Mouse (Mus musculus) G1E (cell line): ENCODE measurements around the gene Myo1h. TPM values are rescaled to one million over a fixed set of nuclear protein-coding genes. Genes with fewer than 3 reads are reported as not detected.

ENCODE experiments used
- ATAC-seq: 2 replicates; pipeline ENCODE4 v1.8.0; 2016; ENCODE audit warnings: mild to moderate bottlenecking; ENCODE audit not compliant: insufficient number of reproducible peaks, poor library complexity, low FRiP score, severe bottlenecking; ENCODE audit errors: extremely low read depth
- DNase-seq: peaks from one replicate; pipeline ENCODE4 v3.0.0; 2012; ENCODE audit warnings: low spot score
- H3K27me3 ChIP-seq: 2 replicates; pipeline ENCODE4 v1.6.1; 2012; ENCODE audit warnings: mild to moderate bottlenecking, low read length, inconsistent platforms; ENCODE audit not compliant: insufficient read depth
- H3K36me3 ChIP-seq: replicated peaks from 2 replicates; pipeline ENCODE3; 2012; ENCODE audit warnings: mild to moderate bottlenecking, inconsistent platforms
- H3K4me1 ChIP-seq: 2 replicates; pipeline ENCODE4 v1.6.1; 2012; ENCODE audit warnings: low read depth, low read length, inconsistent platforms, mixed read lengths; ENCODE audit not compliant: insufficient read depth
- H3K4me3 ChIP-seq: 2 replicates; pipeline ENCODE4 v1.5.1; 2012; ENCODE audit warnings: low read depth, mild to moderate bottlenecking, inconsistent platforms, low read length, moderate library complexity, mixed read lengths
- H3K9me3 ChIP-seq: replicated peaks from 2 replicates; pipeline ENCODE4 v1.6.1; 2012; ENCODE audit warnings: inconsistent platforms
- CTCF ChIP-seq: IDR thresholded peaks from 2 replicates; pipeline ENCODE4 v1.5.1; 2012; ENCODE audit warnings: low read depth, low read length, inconsistent platforms, mixed read lengths
- GATA1 ChIP-seq: IDR thresholded peaks from 2 replicates; pipeline ENCODE4 v1.6.1; 2012; ENCODE audit warnings: borderline replicate concordance, low read length, inconsistent platforms, mixed read lengths
- GATA2 ChIP-seq: IDR thresholded peaks from 2 replicates; pipeline ENCODE4 v1.6.1; 2012; ENCODE audit warnings: low read depth, low read length, inconsistent platforms, borderline replicate concordance
- POLR2AphosphoS5 ChIP-seq: IDR thresholded peaks from 2 replicates; pipeline ENCODE4 v1.6.1; 2012; ENCODE audit warnings: low read depth, low read length, inconsistent platforms; ENCODE audit not compliant: insufficient replicate concordance
- TAL1 ChIP-seq: conservative IDR thresholded peaks from 2 replicates; pipeline ENCODE4 v1.6.1; 2012; ENCODE audit warnings: low read depth, low read length, inconsistent platforms, mixed read lengths
- polyA plus RNA-seq: library from polyadenylated mRNA; stranded (reverse); fragments of >175 nt; gene quantifications from 2 replicates; pipeline ENCODE4 v1.2.3, GENCODE M21; 2012
- total RNA-seq, 2 experiments: library from RNA; stranded (forward) in 1 of 2; stranded (reverse) in 1 of 2; fragments of 200-1000 nt in 1 of 2; fragments of >200 nt in 1 of 2; fragmentation: Nextera tagmentation in 1 of 2; gene quantifications; 2 replicates each; pipeline ENCODE4 v1.2.3; 2014 to 2017

The Myo1h gene
- total and polyA plus RNA-seq, 3 experiments = 0.66 TPM; not detected in 2

DNA sequence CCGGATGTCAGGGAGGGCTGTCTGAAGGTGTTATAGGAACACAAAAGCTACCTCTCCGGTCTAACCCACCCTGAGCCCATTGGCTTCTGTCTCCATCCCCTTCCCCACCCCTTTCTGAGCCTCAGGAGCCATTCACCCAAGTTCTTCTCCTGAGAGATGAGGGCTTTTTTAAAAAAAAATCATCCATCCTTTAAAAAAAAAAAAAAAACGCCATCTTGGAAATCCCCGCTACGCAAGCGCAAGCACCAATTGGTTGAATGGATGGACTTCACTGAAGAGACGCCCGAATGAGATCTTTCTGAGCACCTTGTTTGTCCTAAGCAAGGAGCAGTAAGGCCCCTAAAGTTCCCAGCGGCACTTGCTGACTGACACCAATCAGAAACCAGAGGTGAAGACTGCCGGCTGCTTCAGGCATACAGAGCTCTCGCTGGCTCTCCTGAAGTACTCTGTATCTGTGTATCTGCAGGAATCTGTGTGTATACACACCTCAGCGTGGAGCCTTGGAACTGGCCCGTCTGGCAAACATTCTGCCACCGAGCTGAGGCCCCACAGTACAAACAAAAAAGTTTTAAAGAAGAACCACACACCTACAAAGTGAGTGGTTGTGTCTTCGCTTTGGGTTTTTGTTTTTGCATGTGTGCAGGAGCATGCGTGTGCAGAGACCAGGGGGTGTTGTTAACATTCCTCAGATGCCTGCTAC lies 1.9 kb upstream of the Myo1h start:
- no peak for ATAC-seq
- Histone ChIP-seq H3K9me3 (no peaks in the 10 kb centered on the region), H3K36me3 (no peaks in the 10 kb centered on the region), H3K27me3 (peaks cover 5% of the 10 kb centered on the region; the same call in 1 of the 2 replicates), H3K4me3 (no peak overlapping the region), H3K4me1 (no peaks in the 10 kb centered on the region)
- no peak for TF ChIP-seq GATA2
- no peak for TF ChIP-seq POLR2AphosphoS5
- TF ChIP-seq CTCF = no peak
- TF ChIP-seq TAL1 = no peak
- TF ChIP-seq GATA1 = no peak
- no peak for DNase-seq

DNA sequence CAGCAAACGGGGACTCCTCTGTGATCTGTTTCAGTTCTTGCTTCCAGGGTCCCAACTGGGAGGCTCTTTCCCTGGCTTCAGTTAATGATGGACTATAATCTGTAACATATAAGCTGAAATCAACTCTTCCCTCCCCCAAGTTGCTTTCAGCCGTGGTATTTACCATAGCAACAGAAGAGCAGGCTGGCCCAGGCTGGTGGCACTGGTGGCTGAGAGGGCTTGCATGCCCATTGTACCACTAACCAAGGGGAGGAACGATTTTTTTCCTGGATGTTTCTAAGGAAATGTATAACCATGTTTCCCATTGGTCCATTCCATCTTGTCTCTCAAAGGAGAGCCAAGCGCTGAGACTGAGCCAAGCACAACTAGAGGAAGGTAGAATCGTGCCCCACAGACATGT lies 570 bp upstream of the Myo1h start:
- Histone ChIP-seq H3K4me1 (no peaks in the 10 kb centered on the region), H3K36me3 (no peaks in the 10 kb centered on the region), H3K27me3 (peaks cover 5% of the 10 kb centered on the region; the same call in 1 of the 2 replicates), H3K4me3 (no peak overlapping the region), H3K9me3 (no peaks in the 10 kb centered on the region)
- no peak for TF ChIP-seq GATA1
- no peak for TF ChIP-seq CTCF
- TF ChIP-seq GATA2 = no peak
- TF ChIP-seq TAL1 = no peak
- TF ChIP-seq POLR2AphosphoS5 = no peak
- ATAC-seq = no peak
- no peak for DNase-seq

DNA sequence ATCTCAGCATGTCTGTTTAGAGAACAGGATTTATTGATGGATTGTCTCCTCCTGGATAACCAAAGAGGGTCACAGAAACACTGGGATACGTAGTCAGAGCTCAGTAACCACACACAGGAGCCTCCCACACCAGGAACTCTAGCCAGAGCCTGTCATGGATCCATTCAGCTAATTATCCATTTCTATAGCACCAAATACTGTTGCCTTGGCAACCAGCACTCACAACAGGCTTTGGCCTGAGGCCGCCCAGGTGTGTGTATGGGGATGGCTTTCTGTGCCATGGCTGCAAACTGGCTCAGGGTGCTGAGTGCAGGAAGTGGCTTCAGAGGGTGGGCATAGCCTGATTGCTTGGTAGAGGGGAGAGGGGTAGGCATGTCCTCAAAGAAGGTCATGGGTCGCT lies 1.0 kb downstream of the Myo1h start:
- H3K27me3 ChIP-seq = peaks cover 9% of the 10 kb centered on the region; the same call in 1 of the 2 replicates
- H3K4me1 ChIP-seq = no peaks in the 10 kb centered on the region
- DNase-seq = no peak

DNA sequence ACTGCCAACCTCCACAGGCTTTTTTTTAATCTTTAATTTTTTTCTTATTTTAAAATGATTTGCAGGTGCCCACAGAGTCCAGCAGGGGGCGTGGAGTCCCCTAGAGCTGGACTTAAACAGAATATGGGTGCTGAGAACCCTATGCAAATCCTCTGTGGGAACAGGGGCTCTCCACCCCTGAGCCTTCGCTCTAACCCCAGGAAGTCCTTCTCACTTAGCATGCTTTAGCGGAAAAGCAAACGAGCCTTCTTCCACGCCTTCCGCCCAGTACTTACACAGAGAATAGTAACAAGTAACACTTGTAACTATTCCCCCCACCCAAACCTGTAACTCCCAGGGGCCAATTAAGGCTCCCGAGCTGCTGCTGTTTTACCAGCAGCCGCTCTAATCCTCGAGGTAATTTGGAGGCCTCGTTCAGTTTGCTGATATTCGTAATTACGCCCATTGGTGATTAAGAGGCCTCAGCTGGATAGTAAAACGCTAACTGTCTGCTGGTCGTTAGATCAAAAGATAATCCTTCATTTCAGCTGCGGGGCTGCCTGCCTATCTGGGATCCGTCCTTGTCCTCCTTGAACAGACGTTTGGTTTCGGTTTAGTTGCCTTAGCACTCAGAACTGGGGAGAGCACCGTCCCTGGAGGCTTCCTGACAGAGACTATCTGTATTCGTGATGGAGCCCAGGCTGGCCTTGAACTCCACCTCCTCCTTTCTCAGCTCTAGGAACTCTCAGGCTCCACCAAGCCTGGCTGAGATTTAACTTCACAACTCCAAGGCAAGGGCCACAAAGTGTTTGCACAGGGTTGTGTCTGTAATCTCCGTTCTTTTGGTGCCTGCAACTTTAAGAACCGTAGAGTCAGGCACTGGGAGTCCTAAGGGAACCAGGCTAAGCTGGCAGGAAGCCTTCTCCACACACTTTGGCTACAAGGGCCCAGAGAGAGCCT lies 8.0 kb downstream of the Myo1h start:
- ATAC-seq (no peak), DNase-seq (no peak)
- Histone ChIP-seq H3K36me3 (no peaks in the 10 kb centered on the region), H3K27me3 (peaks cover 4% of the 10 kb centered on the region; the same call in 1 of the 2 replicates), H3K9me3 (no peaks in the 10 kb centered on the region), H3K4me1 (0 out of 2 replicates have a peak, but pooled peaks cover 3% of the 10 kb centered on the region), H3K4me3 (no peak overlapping the region)
- TF ChIP-seq POLR2AphosphoS5 = no peak
- TF ChIP-seq TAL1 = no peak
- no peak for TF ChIP-seq GATA1
- no peak for TF ChIP-seq GATA2
- TF ChIP-seq CTCF = no peak

More for the DNA sequence above, 1.0 kb downstream of the Myo1h start:
- Histone ChIP-seq H3K36me3 (no peaks in the 10 kb centered on the region), H3K9me3 (no peaks in the 10 kb centered on the region), H3K4me3 (no peak overlapping the region)
- TF ChIP-seq CTCF = no peak
- no peak for TF ChIP-seq GATA2
- no peak for TF ChIP-seq POLR2AphosphoS5
- TF ChIP-seq TAL1 = no peak
- TF ChIP-seq GATA1 = no peak
- ATAC-seq = no peak

DNA sequence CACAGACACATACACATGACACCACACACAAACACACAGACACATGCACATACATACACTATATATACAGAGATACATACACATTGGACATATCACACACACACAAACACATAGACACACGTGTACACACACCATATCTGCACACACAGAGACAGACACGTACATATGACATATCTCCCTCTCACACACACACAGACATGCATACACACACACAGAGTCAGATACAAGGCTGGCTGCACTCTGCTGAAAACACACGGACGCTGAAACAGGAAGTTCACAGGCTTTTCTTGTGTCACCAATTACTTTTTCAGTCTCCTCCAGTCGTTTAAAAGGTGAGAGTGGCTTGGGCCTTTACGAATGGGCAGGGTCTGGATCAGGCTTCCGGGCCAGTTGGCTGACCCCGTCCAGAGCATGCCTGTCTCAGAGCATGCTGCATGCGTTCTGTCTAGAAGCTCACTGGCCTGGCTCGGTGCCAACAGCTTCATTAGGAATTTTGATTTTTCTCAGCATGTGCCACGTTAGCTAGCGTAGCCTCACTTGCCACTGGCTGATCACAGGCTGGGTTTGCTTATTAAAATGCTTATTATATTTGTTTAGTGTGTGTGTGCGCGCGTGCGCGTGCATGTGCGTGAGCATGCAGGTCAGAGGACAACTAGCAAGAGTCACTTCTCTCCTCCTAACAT lies 9.4 kb downstream of the Myo1h start:
- Histone ChIP-seq H3K4me3 (no peak overlapping the region), H3K27me3 (peaks cover 7% of the 10 kb centered on the region), H3K9me3 (no peaks in the 10 kb centered on the region), H3K36me3 (no peaks in the 10 kb centered on the region), H3K4me1 (0 out of 2 replicates have a peak, but pooled peaks cover 3% of the 10 kb centered on the region)
- DNase-seq (no peak), ATAC-seq (no peak)
- TF ChIP-seq GATA1 (no peak), GATA2 (no peak)

DNA sequence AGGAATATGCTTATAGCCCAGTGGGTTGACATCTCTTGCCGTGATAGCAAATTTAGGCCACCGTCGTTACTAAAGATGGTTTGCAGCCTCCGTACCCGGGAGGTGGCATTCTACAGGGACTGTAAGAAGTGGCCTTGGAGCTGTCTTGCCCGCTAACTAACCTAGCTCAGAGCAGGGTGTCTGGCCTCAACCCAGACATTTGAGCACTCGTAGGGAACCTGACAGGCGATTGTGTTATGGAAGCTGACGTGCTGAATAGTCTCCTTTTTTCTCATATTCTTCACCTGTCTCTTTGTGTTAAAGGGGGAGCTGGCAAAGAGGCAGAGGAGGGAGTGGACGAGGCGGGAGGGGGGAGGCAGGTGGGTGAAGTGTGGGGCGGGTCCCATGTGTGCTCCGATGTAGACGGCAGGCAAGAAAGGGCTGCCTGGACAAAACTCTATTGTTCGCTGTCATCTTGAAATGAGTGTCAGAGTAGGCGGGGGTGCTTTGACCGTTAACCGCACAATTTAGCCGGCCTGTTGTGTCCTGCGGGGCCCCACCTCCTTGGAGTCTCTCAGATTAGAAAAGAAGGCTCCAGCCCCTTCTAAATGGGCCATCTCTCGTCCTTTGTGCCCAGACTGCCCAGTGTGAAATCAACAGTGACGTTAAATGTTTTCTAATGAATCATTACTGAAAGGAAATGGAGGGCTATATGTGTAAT lies 10.3 kb downstream of the Myo1h start:
- Histone ChIP-seq H3K9me3 (no peaks in the 10 kb centered on the region), H3K27me3 (peaks cover 6% of the 10 kb centered on the region), H3K36me3 (no peaks in the 10 kb centered on the region), H3K4me1 (0 out of 2 replicates have a peak, but pooled peaks cover 3% of the 10 kb centered on the region), H3K4me3 (no peak overlapping the region)
- ATAC-seq (no peak), DNase-seq (no peak)
- TF ChIP-seq GATA2 (no peak), CTCF (no peak), GATA1 (no peak), TAL1 (no peak), POLR2AphosphoS5 (no peak)
